Mouse (Mus musculus): ENCODE results near the gene Sirt2. TPM values are rescaled to one million over a fixed set of nuclear protein-coding genes. Genes with fewer than 3 reads are reported as not detected.
A peak's percentile ranks its signal among the peaks of the same experiment; 100 is the strongest.

Sirt2 gene
- polyA plus RNA-seq, 1 experiment from 2014 or later = 103 TPM

DNA sequence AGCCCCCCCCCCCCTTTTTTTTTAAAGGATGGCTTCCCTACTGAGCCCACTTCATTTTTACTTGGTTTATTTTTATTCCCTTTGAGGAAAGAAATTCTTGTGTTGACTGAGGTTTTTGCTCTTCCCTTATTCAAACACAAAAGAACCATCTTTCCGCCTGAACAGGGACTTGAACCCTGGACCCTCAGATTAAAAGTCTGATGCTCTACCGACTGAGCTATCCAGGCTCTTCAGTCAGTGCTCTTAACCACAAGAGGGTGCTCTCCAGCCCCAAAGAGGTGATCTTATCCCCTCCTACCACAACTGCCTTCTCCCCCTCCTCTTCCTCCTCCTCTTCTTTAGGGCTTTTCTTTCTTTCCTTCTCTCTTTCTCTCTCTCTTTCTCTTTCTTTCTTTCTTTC is 27.3 kb downstream of the Sirt2 start:
- TF ChIP-seq CTCF (IDR thresholded peaks at IDR 0.05) = no peak

DNA sequence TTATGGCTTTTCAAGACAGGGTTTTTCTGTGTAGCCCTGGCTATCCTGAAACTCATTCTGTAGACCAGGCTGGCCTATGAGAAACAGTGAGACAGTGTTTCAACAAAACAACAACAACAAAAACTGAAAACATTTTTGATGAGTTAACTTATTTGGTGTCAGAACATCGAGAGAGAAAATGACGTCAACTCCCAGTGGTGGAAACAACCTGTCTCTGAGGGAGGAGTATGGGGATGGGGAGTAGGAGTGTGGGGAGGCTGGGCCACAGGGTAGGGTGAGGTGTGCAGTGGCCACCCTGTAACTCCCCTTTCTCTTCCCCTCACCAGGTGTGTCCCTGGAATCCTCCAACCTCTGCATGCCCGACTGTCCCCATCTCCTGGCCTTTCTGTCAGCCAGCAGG is 28.0 kb downstream of the Sirt2 start:
- CTCF ChIA-PET = interaction anchor here (1.6 to 5.3 kb wide), 2 partner anchors 33 to 73 kb away, joined by 4 to 43 read pairs; no protein-coding TSS in a partner anchor
- no peak for TF ChIP-seq CTCF (IDR thresholded peaks at IDR 0.05)
- in situ Hi-C loops (cut with MboI; ENCODE audit: low pct_unique_long_range_greater_than_20kb) = no loop called here
- ATAC-seq (no peak), DNase-seq (ENCODE audit: low read depth, low spot score) (no peak)
- no peaks in the 10 kb centered on the region for H3K27me3 ChIP-seq
- POLR2A ChIA-PET = no interaction called here

More for the DNA sequence above, 27.3 kb downstream of the Sirt2 start:
- CTCF ChIA-PET = interaction anchor here (3.3 kb wide), 1 partner anchor 74 kb away, joined by 14 read pairs; no protein-coding TSS in a partner anchor
- DNase-seq (ENCODE audit: low read depth, low spot score) (no peak), ATAC-seq (no peak)
- POLR2A ChIA-PET = no interaction called here
- no peaks in the 10 kb centered on the region for H3K27me3 ChIP-seq
- in situ Hi-C loops (cut with MboI; ENCODE audit: low pct_unique_long_range_greater_than_20kb) = no loop called here

DNA sequence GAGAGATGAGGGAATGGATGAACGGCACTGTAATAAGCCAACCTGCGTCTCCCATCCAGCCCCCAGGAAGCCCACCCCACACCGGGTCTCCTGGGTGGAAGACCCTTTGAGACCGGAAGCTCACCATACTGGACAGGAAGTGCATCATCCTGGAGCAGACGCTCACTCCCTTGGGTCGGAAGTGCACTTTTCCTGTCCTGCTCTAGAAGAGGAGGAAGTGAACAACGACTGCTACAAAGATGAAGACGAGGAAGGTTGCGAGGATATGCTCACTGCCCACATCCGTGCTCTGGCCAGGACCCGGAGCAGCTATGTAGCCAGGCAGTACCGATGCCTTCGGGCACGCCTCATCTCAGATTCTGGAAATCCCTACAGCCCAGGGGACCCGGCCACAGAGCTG is 29.3 kb downstream of the Sirt2 start:
- no peaks in the 10 kb centered on the region for H3K27me3 ChIP-seq
- POLR2A ChIA-PET = interaction anchor here (1.0 kb wide), 1 partner anchor 25 kb away, joined by 5 read pairs; no protein-coding TSS in a partner anchor
- in situ Hi-C loops (cut with MboI; ENCODE audit: low pct_unique_long_range_greater_than_20kb) = loop anchor here (5.0 kb wide), 1 partner anchor 71 kb away; no protein-coding TSS in a partner anchor
- TF ChIP-seq CTCF (IDR thresholded peaks at IDR 0.05) = no peak
- ATAC-seq (no peak), DNase-seq (ENCODE audit: low read depth, low spot score) (no peak)
- CTCF ChIA-PET = interaction anchor here (0.6 to 5.3 kb wide), 5 partner anchors 24 to 82 kb away, joined by 3 to 43 read pairs (median 3); no protein-coding TSS in a partner anchor

DNA sequence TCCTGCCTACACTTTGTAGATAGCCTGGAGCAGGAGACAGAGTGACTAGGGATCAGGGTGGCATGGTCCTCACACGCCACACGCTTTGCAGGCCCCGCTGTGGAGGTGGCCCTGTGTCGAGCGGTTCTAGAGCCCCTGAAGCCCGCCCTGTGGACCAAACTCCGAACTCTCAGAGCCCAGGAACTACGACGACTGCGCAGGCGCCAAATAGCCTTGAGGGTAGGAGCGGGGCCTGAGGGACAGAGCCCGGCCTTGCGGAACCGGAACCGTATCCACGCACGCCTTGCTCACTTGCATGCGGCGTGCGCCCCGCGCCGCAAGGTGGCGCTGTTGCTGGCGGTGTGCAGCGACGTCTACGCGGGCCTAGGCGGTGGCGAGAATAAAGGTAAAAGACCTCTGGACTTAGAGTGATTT is 30.0 kb downstream of the Sirt2 start:
- ChIA-PET POLR2A (interaction anchor here (1.0 to 1.4 kb wide), 2 partner anchors 13 to 25 kb away, joined by 5 to 9 read pairs; no protein-coding TSS in a partner anchor), CTCF (interaction anchor here (0.7 to 5.3 kb wide), 5 partner anchors 12 to 71 kb away, joined by 3 to 43 read pairs (median 3); no protein-coding TSS in a partner anchor)
- no peak for DNase-seq (ENCODE audit: low read depth, low spot score)

GRCm38 (mm10) chr7:28799994-28800393 is 33.5 kb downstream of the Sirt2 start:
- TF ChIP-seq CTCF (IDR thresholded peaks at IDR 0.05) = no peak
- DNase-seq (ENCODE audit: low read depth, low spot score) (no peak), ATAC-seq (no peak)
- in situ Hi-C loops (cut with MboI; ENCODE audit: low pct_unique_long_range_greater_than_20kb) = loop anchor here (5.0 kb wide), 1 partner anchor 67 kb away; no protein-coding TSS in a partner anchor
- ChIA-PET CTCF (interaction anchor here (5.3 kb wide), 1 partner anchor 68 kb away, joined by 43 read pairs; no protein-coding TSS in a partner anchor), POLR2A (no interaction called here)
- H3K27me3 ChIP-seq = no peaks in the 10 kb centered on the region

More for the DNA sequence above, 30.0 kb downstream of the Sirt2 start:
- H3K27me3 ChIP-seq = no peaks in the 10 kb centered on the region
- peak; percentile 99 for TF ChIP-seq CTCF (IDR thresholded peaks at IDR 0.05)
- no peak for ATAC-seq
- in situ Hi-C loops (cut with MboI; ENCODE audit: low pct_unique_long_range_greater_than_20kb) = loop anchor here (5.0 kb wide), 1 partner anchor 71 kb away; no protein-coding TSS in a partner anchor

- ATAC-seq = no peak
- CTCF ChIA-PET = no interaction called here
- in situ Hi-C loops (cut with MboI; ENCODE audit: low pct_unique_long_range_greater_than_20kb) = no loop called here
- no peak for DNase-seq (ENCODE audit: low read depth, low spot score)
- no peaks in the 10 kb centered on the region for H3K27me3 ChIP-seq
- TF ChIP-seq CTCF (IDR thresholded peaks at IDR 0.05) = no peak
- POLR2A ChIA-PET = interaction anchor here (0.6 to 1.2 kb wide), 3 partner anchors 11 to 28 kb away, joined by 3 to 4 read pairs (median 3); no protein-coding TSS in a partner anchor
Observed at GRCm38 (mm10) chr7:28801451-28801850, 34.9 kb downstream of the Sirt2 start.

- POLR2A ChIA-PET = interaction anchor here (0.6 to 1.2 kb wide), 2 partner anchors 18 to 28 kb away, joined by 3 read pairs; no protein-coding TSS in a partner anchor
- ATAC-seq (peak; percentile 79), DNase-seq (ENCODE audit: low read depth, low spot score) (no peak)
- H3K27me3 ChIP-seq = no peaks in the 10 kb centered on the region
- CTCF ChIA-PET = interaction anchor here (1.0 to 1.4 kb wide), 2 partner anchors 10 to 65 kb away, joined by 3 read pairs; no protein-coding TSS in a partner anchor
- in situ Hi-C loops (cut with MboI; ENCODE audit: low pct_unique_long_range_greater_than_20kb) = no loop called here
- no peak for TF ChIP-seq CTCF (IDR thresholded peaks at IDR 0.05)
Observed at GRCm38 (mm10) chr7:28801901-28802670, 35.6 kb downstream of the Sirt2 start.

- no peak for TF ChIP-seq CTCF (IDR thresholded peaks at IDR 0.05)
- in situ Hi-C loops (cut with MboI; ENCODE audit: low pct_unique_long_range_greater_than_20kb) = no loop called here
- ChIA-PET POLR2A (interaction anchor here (0.7 kb wide), 1 partner anchor 14 kb away, joined by 3 read pairs; no protein-coding TSS in a partner anchor), CTCF (interaction anchor here (1.0 to 1.4 kb wide), 3 partner anchors 9 to 64 kb away, joined by 3 read pairs; no protein-coding TSS in a partner anchor)
- DNase-seq (ENCODE audit: low read depth, low spot score) (no peak), ATAC-seq (no peak)
- no peaks in the 10 kb centered on the region for H3K27me3 ChIP-seq
Observed at GRCm38 (mm10) chr7:28802846-28803588, 36.5 kb downstream of the Sirt2 start.

DNA sequence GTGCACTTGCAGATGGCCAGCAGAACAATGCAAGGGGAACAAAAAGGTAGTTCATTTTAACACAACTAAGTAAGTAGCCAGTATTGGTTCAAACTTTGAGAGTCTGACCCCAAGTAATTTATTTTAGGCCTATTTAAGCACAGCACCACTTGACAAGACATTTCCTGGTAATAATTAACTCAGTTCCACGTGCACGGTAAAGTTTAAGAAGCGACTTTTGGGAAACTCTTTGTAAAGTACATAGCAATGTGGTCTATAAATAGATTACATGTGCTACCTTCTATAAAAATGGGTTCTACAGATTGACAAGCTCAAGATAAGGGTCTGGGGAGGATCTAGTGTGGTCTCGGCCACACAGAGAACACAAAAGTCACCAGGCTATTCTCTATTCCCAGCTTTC is 37.2 kb downstream of the Sirt2 start:
- DNase-seq (ENCODE audit: low read depth, low spot score) = no peak
- no peak for TF ChIP-seq CTCF (IDR thresholded peaks at IDR 0.05)
- H3K27me3 ChIP-seq = no peaks in the 10 kb centered on the region
- CTCF ChIA-PET = interaction anchor here (1.3 kb wide), 1 partner anchor 17 kb away, joined by 3 read pairs; no protein-coding TSS in a partner anchor
- in situ Hi-C loops (cut with MboI; ENCODE audit: low pct_unique_long_range_greater_than_20kb) = no loop called here
- POLR2A ChIA-PET = interaction anchor here (0.6 to 0.7 kb wide), 3 partner anchors 15 to 97 kb away, joined by 3 read pairs; no protein-coding TSS in a partner anchor
- no peak for ATAC-seq

DNA sequence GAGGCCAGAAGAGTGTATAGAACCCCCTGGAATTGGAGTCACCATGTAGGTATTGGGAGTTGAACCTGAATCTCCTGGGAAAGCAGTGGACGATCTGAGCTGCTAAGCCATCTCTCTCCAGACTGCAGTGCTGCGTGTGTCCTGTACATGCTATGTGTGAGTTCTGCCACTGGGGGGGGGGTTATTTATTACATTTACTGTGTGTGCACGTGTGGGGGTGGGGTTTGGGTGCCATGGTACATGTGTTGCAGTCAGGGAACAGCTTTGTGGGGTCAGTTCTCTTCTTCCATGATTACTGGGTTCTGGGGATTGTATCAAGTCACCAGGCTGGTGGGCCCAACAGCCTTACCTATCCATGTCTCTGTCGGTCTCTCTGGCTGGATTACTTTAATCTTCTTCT is 40.3 kb downstream of the Sirt2 start:
- DNase-seq (ENCODE audit: low read depth, low spot score) = no peak
- H3K27me3 ChIP-seq = no peaks in the 10 kb centered on the region
- no peak for ATAC-seq
- POLR2A ChIA-PET = interaction anchor here (0.6 kb wide), 1 partner anchor 147 kb away, joined by 4 read pairs; no protein-coding TSS in a partner anchor
- in situ Hi-C loops (cut with MboI; ENCODE audit: low pct_unique_long_range_greater_than_20kb) = no loop called here
- no peak for TF ChIP-seq CTCF (IDR thresholded peaks at IDR 0.05)
- CTCF ChIA-PET = no interaction called here

Measured in Patski (cell line).